Mouse (Mus musculus) lung, embryonic 14.5 days (tissue): ENCODE data around the gene H3f3b. TPM values are rescaled to one million over a fixed set of nuclear protein-coding genes. Genes with fewer than 3 reads are reported as not detected.

Experiments
- ATAC-seq: fragments of 200-750 bp; cut with Nextera tagmentation; 2 replicates; pipeline ENCODE4 v1.8.0; 2017; ENCODE audit warnings: mild to moderate bottlenecking, moderate TSS enrichment, moderate library complexity; ENCODE audit not compliant: insufficient read depth
- DNase-seq: peaks from one replicate; pipeline ENCODE4 v3.0.0-alpha.2; 2015
- H3K27ac ChIP-seq: fragments of 300-500 bp; sonication (generic); 2 replicates; pipeline ENCODE4 v1.5.1; 2014; ENCODE audit warnings: low read depth, mild to moderate bottlenecking, moderate library complexity
- H3K27me3 ChIP-seq: fragments of 300-500 bp; sonication (generic); 2 replicates; pipeline ENCODE4 v1.6.1; 2014; ENCODE audit warnings: low read length, control low read depth; ENCODE audit not compliant: insufficient read depth
- H3K36me3 ChIP-seq: fragments of 300-500 bp; sonication (generic); 2 replicates; pipeline ENCODE4 v1.6.1; 2014; ENCODE audit warnings: control low read depth; ENCODE audit not compliant: insufficient read depth
- H3K4me1 ChIP-seq: fragments of 300-500 bp; sonication (generic); 2 replicates; pipeline ENCODE4 v1.6.1; 2014; ENCODE audit warnings: antibody characterized with exemption, control low read depth; ENCODE audit not compliant: insufficient read depth
- H3K4me2 ChIP-seq: fragments of 300-500 bp; sonication (generic); 2 replicates; pipeline ENCODE4 v1.6.1; 2014; ENCODE audit warnings: mild to moderate bottlenecking
- H3K4me3 ChIP-seq: fragments of 300-500 bp; sonication (generic); 2 replicates; pipeline ENCODE4 v1.5.1; 2014; ENCODE audit warnings: low read depth, low read length
- H3K9ac ChIP-seq: fragments of 300-500 bp; sonication (generic); 2 replicates; pipeline ENCODE4 v1.6.1; 2014
- H3K9me3 ChIP-seq: fragments of 300-500 bp; sonication (generic); 2 replicates; pipeline ENCODE4 v1.6.1; 2016; ENCODE audit warnings: low read depth, low read length, control low read depth
- CTCF ChIP-seq: IDR thresholded peaks from 2 replicates; pipeline ENCODE4 v1.5.1; 2016; ENCODE audit warnings: antibody characterized with exemption, low read depth
- WGBS: fragments of 180-500 bp; shearing (Covaris S2); extraction: QIAGEN DNeasy Blood & Tissue Kit; methylation state at CpG from one replicate; pipeline ENCODE4 v1.1.7; 2014; 5-methylcytosine and 5-hydroxymethylcytosine counted together
- polyA plus RNA-seq: library from polyadenylated mRNA; unstranded; fragments of >200 nt; fragmentation: Nextera tagmentation; extraction: Ambion mirVana; gene quantifications from 2 replicates; pipeline ENCODE4 v1.2.1, GENCODE M21; 2014

Gene H3f3b
- polyA plus RNA-seq, 1 experiment from 2014 or later: 1,851 TPM

DNA sequence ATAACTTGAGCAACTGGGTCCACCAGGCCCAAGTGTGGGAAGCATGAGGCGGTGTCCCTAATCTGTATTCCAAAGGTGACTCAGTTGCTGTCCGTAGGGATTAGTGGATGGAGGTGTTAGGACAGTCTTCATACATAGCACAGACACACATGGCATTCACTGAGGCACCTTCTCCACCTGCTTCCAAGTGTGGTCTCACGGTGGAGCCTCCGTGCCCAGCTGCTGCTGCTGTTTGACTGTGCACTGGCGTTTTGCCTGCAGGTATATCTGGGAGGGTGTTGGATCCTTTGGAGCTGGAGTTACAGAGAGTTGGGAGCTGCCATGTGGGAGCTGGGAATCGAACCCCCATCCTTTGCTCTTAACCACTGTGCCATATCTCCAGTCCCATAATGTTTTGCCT lies 6.8 kb upstream of the H3f3b start:
- peaks cover 25% of the 10 kb centered on the region for H3K36me3 ChIP-seq
- no peaks in the 10 kb centered on the region for H3K9me3 ChIP-seq
- no peak overlapping the region for H3K4me3 ChIP-seq
- H3K4me1 ChIP-seq: no peaks in the 10 kb centered on the region
- ATAC-seq (no peak), DNase-seq (no peak)
- no peak overlapping the region for H3K4me2 ChIP-seq
- 94% methylated on average over 6 of the region's 6 CpGs for WGBS
- no peak overlapping the region for H3K27ac ChIP-seq
- H3K9ac ChIP-seq: no peak overlapping the region
- no peaks in the 10 kb centered on the region for H3K27me3 ChIP-seq
- no peak for TF ChIP-seq CTCF

DNA sequence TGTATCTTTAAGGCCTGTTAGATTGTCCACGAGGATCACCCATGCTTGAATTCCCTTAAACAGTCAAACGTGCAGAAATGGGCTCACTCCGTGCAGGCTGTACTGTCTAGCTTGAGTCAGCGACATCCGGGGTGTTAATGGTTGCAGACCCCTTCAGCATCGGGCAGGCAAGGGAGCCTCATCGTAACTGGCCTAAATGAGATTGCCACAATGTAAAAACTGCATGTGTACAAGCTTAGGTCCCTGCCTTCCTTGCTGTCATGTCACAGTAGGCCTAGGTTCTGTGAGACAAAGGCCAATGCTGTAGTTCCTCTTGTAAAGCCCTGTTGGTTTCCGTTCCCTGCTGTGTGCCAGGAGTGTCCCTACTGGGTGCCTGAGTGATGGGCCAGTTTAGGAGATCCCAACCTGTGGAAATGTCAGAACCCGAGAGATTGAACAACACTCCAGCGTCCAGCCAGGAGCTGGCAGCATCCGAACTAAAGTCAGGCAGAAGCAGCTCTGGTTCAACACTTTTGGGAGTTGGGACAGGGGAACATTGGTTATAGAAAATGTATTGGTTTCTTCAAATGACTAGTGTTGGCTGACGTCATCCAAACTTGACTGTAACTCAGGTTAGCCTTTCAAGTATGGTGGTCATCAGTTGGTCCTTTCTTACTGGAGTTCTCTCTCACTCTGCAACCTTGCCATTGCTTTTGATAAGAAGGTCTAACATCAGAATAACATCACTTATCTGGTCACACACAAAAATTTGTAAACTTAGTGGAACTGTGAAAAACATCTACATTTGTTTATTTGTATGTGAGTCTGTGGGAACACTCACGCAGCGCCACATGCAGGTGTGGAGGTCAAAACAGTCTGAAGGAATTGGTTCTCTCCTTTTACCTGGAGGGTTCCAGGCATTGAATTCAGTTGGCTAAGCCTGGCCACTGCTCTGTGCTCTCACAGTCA lies 3.4 kb upstream of the H3f3b start:
- ATAC-seq (peak; percentile 16; the same call in 1 of the 2 replicates), DNase-seq (peak; percentile 52)
- Histone ChIP-seq H3K27ac (peak overlapping the region; percentile 99), H3K9ac (peak overlapping the region; percentile 95), H3K4me3 (peak overlapping the region; percentile 76), H3K27me3 (no peaks in the 10 kb centered on the region), H3K36me3 (peaks cover 8% of the 10 kb centered on the region), H3K4me1 (no peaks in the 10 kb centered on the region), H3K4me2 (peak overlapping the region; percentile 79), H3K9me3 (no peaks in the 10 kb centered on the region)
- TF ChIP-seq CTCF: no peak
- 21% methylated on average over 14 of the region's 14 CpGs for WGBS

GRCm38 (mm10) chr11:116030088-116030897 lies 2.5 kb upstream of the H3f3b start, which contains the start of gene Unk:
TSS of gene Unk (plus strand) at chr11:116030322.
- Histone ChIP-seq H3K9me3 (no peaks in the 10 kb centered on the region), H3K36me3 (peaks cover 7% of the 10 kb centered on the region), H3K4me2 (peak within 1 kb of the TSS; percentile 79), H3K27me3 (no peaks in the 10 kb centered on the region), H3K27ac (peak within 1 kb of the TSS; percentile 99), H3K9ac (peak within 1 kb of the TSS; percentile 95), H3K4me3 (peak within 1 kb of the TSS; percentile 76), H3K4me1 (no peaks in the 10 kb centered on the region)
- no peak for TF ChIP-seq CTCF
- WGBS: under 1% methylated on average over 67 of the region's 67 CpGs
- peak; percentile 94 for ATAC-seq
- DNase-seq: peak; percentile 100

DNA sequence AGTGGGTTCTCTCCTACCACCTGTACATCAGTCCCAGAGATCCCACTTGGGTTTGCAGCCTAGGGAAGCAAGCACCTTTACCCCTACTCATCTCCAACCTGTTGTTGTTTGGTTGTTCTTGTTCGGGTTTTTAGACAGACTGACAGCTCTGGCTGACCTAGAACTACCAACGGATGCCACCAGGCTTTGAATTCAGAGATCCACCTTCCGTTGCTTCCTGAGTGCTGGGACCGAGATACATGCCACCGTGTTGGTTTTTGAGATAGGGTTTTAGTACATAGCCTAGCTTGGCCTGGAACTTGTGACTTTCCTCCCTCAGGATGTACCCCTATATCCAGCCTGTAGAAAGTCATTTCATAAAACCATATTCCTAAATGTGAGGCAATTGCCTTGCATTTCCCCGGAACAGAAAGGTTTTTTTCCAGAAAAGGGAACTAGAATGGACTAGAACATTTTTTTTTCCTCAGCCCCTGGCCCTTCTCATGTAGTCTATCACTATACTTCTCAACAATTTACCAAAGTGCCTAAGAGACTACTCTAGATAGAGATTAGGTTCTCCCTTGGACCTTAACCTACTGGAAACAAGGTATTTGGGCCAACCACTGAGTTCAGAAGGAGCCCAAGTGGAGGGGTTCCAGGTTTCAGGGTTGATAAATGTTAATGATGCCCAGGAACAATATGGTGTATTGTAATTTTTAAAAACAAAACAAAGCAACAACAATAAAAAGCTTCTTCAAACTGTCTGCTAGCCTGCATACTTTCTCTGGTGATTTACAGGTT lies 1.5 kb upstream of the H3f3b start:
- Histone ChIP-seq H3K36me3 (no peaks in the 10 kb centered on the region), H3K4me1 (no peaks in the 10 kb centered on the region), H3K9me3 (no peaks in the 10 kb centered on the region), H3K9ac (peak overlapping the region; percentile 95), H3K27ac (peak overlapping the region; percentile 99), H3K27me3 (no peaks in the 10 kb centered on the region), H3K4me3 (peak overlapping the region; percentile 76), H3K4me2 (peak overlapping the region; percentile 79)
- DNase-seq (no peak), ATAC-seq (no peak)
- no peak for TF ChIP-seq CTCF
- 75% methylated on average over 6 of the region's 6 CpGs for WGBS

DNA sequence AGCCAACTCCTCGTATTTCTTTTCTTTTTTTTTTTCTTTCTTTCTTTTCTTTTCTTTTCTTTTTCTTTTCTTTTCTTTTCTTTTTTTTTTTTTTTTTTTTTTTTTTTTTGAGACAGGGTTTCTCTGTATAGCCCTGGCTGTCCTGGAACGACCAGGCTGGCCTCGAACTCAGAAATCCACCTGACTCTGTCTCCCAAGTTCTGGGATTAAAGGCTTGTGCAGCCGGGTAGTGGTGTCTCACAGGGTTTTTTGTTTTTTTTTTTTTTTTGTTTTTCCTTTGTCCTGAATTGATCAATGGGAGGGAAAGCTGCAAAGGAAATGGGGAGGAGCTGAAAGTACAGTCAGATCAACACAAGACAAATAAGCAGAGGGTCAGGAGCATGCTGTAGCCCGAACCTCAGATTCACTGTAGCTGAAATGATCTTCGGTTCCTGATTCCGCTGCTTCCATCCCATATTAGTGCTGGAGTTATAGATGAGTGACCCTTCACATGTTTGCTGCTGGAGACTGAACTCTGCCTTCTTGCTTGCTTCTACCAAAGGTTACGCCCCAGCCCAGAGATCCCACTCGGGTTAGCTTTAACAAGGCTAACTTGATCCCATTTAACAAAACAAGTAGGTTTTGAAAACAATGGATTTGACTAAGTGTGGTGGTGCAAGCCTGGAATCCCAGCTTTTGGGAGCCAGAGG lies 559 bp upstream of the H3f3b start:
- DNase-seq (no peak), ATAC-seq (no peak)
- no peaks in the 10 kb centered on the region for H3K27me3 ChIP-seq
- H3K9me3 ChIP-seq: no peaks in the 10 kb centered on the region
- TF ChIP-seq CTCF: no peak
- no peaks in the 10 kb centered on the region for H3K4me1 ChIP-seq
- H3K9ac ChIP-seq: no peak overlapping the region
- no peak overlapping the region for H3K27ac ChIP-seq
- H3K4me3 ChIP-seq: no peak overlapping the region
- peaks cover 3% of the 10 kb centered on the region; the same call in 1 of the 2 replicates for H3K36me3 ChIP-seq
- WGBS: 77% methylated on average over 9 of the region's 9 CpGs
- no peak overlapping the region for H3K4me2 ChIP-seq
